Mouse (Mus musculus) gastrocnemius, adult 18-20 months (tissue): ENCODE measurements around the gene Anxa2. TPM values are rescaled to one million over a fixed set of nuclear protein-coding genes. Genes with fewer than 3 reads are reported as not detected.

Experiments
- DNase-seq: peaks from one replicate; pipeline ENCODE4 v3.0.0; 2021; ENCODE audit warnings: low spot score
- microRNA-seq: library from miRNA; unstranded; fragments of <30 nt; microRNA quantifications from one replicate; pipeline ENCODE4 v1.2.0, GENCODE M21; 2021
- total RNA-seq, 2 experiments: library from RNA; stranded (reverse); gene quantifications; 2 replicates each; pipeline ENCODE4 v1.2.3; 2021

Anxa2 gene
- total RNA-seq, 2 experiments from 2014 or later, result 29.4 to 53.6 TPM

DNA sequence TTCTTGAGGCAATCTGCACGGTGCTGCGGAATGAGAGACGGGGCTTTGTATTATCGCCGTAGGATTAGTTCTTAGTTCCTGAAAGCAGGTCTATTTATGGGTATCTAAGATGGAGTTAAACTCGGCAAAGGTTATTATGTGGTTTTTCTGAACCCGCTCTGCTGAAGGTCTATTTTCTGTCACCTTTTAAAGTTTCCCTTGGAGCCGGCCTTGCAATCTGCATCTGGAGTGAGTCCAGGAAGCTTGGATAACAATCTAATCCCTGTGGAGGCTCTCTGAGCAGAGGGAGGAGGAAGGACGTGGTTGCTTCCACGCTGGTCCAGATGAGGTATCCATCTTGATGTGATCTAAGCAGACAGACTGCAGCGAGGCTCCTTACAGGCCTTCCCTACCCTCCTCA lies 53.8 kb downstream of the Anxa2 start:
- no peak for DNase-seq

DNA sequence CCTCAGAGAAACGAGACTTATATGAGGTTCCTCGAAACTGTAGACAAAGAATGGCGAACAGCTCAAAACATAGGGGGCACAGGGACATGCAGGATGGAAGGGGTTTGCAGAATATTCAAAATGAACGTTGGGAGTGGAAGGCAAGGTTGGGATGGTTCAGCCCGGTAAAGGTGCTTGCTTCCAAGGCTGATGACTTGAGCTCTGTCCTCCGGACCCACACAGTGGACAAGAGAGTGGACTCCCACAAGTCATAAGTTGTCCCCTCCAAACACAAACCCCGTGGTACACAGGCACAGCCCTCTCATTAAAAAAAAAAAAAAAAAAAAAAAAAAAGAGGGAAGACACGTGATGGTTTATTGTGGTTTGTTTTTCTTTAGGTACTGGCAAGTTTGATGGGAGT lies 54.6 kb downstream of the Anxa2 start:
- DNase-seq, result no peak

DNA sequence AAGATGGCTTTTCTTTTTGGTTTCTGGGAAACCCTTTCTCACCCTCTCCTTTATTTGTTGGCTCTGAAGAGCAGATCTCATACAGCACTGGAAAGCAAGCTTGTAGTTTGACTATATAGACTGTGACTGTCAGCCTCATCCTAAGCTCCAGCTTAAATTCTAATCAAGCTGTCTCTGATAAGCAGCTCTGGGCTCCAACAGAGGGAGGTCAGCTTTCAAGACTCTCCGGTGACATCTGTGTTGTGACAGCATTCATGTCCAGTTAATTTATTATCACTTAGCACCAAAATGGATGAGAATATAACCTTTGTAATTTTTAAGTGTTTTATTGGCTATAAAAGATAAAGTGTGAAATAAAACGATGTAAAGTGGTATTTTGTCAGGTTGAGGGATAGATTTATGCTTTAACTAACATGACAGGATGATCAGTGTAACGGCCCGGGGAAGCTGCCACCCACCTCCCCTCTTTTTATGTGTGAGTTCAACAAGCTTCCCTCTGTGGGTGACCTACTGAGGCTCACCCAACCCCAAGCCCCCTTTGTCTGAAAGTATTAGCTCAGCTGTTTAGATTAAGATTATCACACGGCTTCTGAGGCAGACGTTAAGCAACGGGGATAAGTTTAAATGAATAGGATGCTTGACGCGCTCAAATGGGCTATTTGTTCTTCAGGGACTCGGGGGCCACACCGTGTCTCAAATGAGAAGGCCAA lies 58.6 kb downstream of the Anxa2 start:
- DNase-seq, result no peak

DNA sequence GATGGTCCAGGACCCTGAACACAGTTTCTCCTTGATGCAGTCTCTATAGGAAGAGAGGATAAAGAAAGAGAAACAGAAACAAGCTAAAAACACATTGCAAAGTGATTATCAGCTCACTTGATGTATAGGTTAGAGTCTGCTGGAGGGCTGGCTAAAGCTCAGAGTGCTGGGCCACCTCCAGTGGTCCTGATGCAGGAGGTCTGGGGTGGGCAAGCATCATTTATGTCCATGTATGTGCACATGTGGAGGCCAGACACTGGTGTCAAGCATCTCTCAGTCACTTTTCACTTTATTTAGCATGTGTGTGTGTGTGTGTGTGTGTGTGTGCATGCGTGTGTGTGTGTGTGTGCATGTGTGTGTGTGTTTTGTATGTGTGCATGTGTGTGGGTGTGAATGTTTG lies 59.3 kb downstream of the Anxa2 start:
- DNase-seq, result no peak

DNA sequence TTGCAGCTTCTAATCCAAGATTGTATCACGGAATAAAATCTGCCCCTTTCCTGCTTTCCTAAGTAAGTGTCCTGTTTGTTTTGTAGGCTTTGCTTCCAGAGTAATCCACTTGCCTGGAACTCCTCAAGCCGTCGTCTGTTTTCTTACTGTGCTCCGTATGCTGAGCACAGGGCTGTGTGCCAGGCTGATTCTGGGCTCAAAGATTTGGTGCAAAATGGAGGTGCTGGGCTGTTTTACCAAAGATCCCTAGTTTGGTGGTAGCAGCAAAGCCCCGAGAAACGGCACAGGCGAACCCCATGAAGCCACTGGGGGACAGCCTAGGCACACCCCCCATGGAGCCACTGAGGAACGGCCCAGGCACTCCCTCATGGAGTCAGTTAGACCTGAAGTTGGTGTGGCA lies 60.8 kb downstream of the Anxa2 start:
- DNase-seq, result no peak

DNA sequence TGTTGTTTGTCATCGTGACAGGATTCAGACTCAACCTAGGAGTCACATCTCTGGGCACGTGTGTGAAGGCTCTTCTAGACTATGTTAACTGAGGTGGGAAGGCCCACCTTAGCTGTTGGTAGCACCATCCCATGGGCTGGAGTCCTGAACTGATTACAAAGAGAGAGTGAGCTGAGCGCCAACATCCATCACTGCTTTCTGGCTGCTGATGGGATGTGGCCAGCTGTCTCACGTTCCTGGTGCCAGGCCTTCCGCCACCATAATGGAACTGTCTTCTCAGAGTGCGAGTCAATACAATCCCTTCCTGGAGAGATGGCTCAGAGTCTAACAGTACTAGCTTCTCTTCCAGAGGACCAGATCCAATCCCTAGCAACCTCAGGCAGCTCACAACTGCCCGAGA lies 62.0 kb downstream of the Anxa2 start:
- DNase-seq, result no peak

DNA sequence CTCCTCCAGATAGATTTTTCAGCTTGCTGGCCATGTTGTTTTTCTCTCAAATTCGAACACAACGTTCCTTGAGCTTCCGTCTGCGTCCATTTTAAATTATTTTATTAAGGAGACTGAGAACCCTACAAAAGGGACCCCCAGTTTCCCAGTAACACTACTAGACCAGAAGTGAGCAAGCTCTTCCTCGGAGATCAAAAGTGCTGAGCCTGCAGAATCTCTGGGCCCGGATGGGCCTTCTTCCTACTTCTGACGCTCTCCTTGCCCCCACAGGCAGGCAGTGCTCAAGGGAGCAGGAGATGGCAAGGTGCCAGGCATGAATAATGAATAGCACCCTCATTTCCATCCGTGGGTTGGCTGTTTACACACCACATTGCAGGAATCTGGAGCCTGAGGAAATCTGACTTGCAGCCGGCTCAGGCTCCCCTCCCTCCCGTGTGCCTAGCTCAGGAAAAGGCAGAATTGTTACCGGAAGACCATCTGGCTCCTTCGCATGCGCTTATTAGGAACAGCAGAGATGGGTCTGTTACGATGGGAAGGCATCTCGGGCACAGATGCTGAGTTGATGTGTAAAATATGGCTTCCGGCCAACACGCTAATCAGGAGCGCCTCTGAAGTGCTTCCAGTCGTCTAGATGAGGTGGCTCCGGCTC lies 64.1 kb downstream of the Anxa2 start:
- DNase-seq, result no peak

Small RNAs within 50 kb of the gene (microRNA-seq; reads per million reads assigned to microRNA genes)
- not detected for gene Mir3109

Other genes with a start within 250 kb of the Anxa2 start
- 1 to 10 TPM; 4.5 to 5.3 TPM for gene Ice2, start 55.7 kb upstream of the Anxa2 start, total RNA-seq